Mouse (Mus musculus): ENCODE results near the gene Zfp354c. TPM values are rescaled to one million over a fixed set of nuclear protein-coding genes. Genes with fewer than 3 reads are reported as not detected.

Zfp354c gene
- polyA plus RNA-seq (2015; fragmentation: Nextera tagmentation; extraction: Ambion mirVana), result 4.9 and 5.4 TPM in 2 replicates

DNA sequence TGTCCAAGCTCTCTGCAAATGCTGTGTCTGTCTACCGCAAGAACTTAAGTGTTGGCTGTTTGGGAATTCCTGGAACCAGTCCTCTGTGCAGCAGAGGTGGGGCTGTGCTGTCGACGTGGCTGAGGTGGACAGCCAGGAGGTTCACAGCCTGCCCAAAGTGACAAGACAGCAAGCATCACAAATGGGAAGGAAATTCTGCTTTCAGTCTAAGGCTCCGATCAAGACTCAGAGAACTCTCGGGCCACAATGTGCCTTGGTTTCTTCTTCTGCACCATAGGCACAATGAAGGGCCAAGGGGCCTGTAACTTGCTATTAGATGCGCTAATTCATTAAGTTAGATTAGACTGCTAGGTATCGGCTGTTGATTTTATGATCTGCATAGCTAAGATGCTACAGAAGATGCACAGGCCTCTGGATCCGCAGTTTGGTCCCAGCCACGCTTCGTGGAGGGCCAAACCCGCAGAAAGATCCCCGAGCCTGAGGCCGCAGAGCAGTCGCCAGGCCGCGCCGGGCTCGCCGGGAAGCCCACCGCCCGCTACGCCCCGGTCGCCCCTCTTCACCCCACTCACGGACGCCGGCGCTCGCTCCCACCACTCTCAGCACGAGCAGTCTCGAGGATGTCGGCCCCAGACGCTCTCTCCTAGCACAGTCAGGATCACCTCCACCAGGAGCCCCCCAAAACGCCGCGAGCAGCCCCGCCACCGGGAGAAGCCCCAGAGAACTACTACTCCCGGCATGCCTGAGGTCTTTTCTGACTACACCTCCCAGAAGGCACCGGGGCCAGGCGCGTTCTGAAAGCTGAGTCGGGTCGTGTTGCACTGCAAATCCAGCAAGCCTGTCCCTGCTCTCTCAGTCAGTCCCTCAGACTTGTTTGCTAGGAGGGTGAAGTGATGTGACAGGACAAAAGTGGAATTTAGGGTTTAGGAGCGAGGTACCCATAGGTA is at the start of gene Zfp354c:
Gene Zfp354c, minus strand, starts transcription at position 715 of the 944 bp plus-strand sequence.
- no peaks in the 10 kb centered on the region for H3K27me3 ChIP-seq (ENCODE audit: control insufficient read depth, insufficient read depth, low read length)
- no peak; the same call in 1 of the 2 replicates for TF ChIP-seq CTCF (IDR thresholded peaks at IDR 0.05; ENCODE audit: low read depth)
- no peak for TF ChIP-seq EP300 (optimal IDR thresholded peaks at IDR 0.05)
- ATAC-seq (ENCODE audit: low FRiP score, low TSS enrichment), result peak; percentile 96
- peak within 1 kb of the TSS; percentile 72 for H3K4me2 ChIP-seq (replicated peaks; ENCODE audit: low read depth)
- H3K9ac ChIP-seq (ENCODE audit: low read length), result peak within 1 kb of the TSS; percentile 79
- WGBS, result under 1% methylated on average over 39 of the region's 45 CpGs
- peak within 1 kb of the TSS; percentile 76 for H3K4me3 ChIP-seq (ENCODE audit: low read depth, low read length)
- peaks cover 3% of the 10 kb centered on the region; the same call in 1 of the 2 replicates for H3K36me3 ChIP-seq (ENCODE audit: control insufficient read depth, insufficient read depth, low read length)
- peak within 1 kb of the TSS; percentile 61 for H3K27ac ChIP-seq (replicated peaks)
- no peaks in the 10 kb centered on the region for H3K9me3 ChIP-seq (ENCODE audit: control insufficient read depth, low read length)
- DNase-seq (ENCODE audit: low spot score), result peak; percentile 80
- H3K4me1 ChIP-seq (replicated peaks; ENCODE audit: control insufficient read depth, insufficient read depth), result peaks cover 3% of the 10 kb centered on the region; the same call in 1 of the 2 replicates

DNA sequence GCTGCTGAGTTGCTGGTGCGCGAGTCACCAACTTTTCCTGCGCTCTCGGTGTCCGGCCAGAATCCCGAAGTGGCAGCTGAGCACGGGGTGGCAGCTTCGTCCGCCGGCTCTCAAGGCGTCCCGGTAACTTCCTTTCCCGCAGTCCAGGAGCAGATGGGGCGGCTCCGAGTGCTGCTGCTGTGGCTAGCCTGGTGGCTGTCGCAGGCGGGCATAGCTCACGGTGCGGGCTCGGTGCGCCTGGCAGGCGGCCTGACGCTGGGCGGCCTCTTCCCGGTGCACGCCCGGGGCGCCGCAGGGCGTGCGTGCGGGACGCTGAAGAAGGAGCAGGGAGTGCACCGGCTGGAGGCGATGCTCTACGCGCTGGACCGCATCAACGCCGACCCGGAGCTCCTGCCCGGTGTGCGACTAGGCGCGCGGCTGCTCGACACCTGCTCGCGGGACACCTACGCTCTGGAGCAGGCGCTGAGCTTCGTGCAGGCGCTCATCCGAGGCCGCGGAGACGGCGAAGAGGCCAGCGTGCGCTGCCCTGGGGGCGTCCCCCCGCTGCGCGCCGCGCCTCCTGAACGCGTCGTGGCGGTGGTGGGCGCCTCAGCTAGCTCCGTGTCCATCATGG is 23.6 kb upstream of the Zfp354c start:
- ATAC-seq (ENCODE audit: low FRiP score, low TSS enrichment), result peak; percentile 44
- peak overlapping the region; percentile 65 for H3K4me2 ChIP-seq (replicated peaks; ENCODE audit: low read depth)
- WGBS, result under 1% methylated on average over 51 of the region's 72 CpGs

DNA sequence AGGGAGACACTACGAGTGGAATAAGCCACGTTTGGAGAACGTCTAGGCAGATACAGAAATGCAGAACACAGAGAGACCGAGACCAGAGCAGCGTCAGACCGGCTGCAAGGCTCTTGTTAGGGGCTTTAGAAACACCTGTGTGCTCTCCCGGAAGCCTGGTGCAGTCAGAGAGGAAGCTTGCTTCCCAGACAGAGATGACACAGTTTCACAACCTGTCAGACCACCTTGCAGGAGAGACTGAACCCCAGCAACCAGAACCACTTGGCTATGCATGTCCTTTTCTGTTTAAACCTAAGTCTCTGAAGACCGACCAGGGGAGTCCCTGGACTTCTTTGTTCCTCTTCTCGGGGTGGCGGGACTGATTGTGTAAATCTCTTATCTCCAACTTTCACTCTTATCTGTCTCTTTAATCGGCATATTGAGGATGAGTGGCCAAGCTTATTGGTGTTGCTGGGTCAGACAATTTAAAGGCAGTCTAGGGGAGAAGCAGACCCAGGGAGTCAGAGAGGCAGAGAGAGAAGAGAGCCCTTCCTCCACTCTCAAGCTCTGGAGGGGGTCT is 22.7 kb upstream of the Zfp354c start, which contains the start of gene Grm6:
Gene Grm6, plus strand, starts transcription at position 509 of the 559 bp plus-strand sequence.
- Histone ChIP-seq H3K4me1 (replicated peaks; ENCODE audit: control insufficient read depth, insufficient read depth) (0 out of 2 replicates have a peak, but pooled peaks cover 3% of the 10 kb centered on the region), H3K9me3 (ENCODE audit: control insufficient read depth, low read length) (no peaks in the 10 kb centered on the region), H3K27ac (replicated peaks) (no peak within 1 kb of the TSS), H3K36me3 (ENCODE audit: control insufficient read depth, insufficient read depth, low read length) (no peaks in the 10 kb centered on the region), H3K4me3 (ENCODE audit: low read depth, low read length) (peak within 1 kb of the TSS; percentile 41), H3K4me2 (replicated peaks; ENCODE audit: low read depth) (peak within 1 kb of the TSS; percentile 65), H3K9ac (ENCODE audit: low read length) (no peak within 1 kb of the TSS), H3K27me3 (ENCODE audit: control insufficient read depth, insufficient read depth, low read length) (peaks cover 5% of the 10 kb centered on the region; the same call in 1 of the 2 replicates)
- no peak for ATAC-seq (ENCODE audit: low FRiP score, low TSS enrichment)
- no peak for DNase-seq (ENCODE audit: low spot score)
- no peak for TF ChIP-seq CTCF (IDR thresholded peaks at IDR 0.05; ENCODE audit: low read depth)
- TF ChIP-seq EP300 (optimal IDR thresholded peaks at IDR 0.05), result no peak
- 2% methylated on average over 11 of the region's 11 CpGs for WGBS

More for the DNA sequence above, 23.6 kb upstream of the Zfp354c start:
- DNase-seq (ENCODE audit: low spot score), result peak; percentile 32
- H3K4me1 ChIP-seq (replicated peaks; ENCODE audit: control insufficient read depth, insufficient read depth), result 0 out of 2 replicates have a peak, but pooled peaks cover 3% of the 10 kb centered on the region
- H3K27ac ChIP-seq (replicated peaks), result no peak overlapping the region
- TF ChIP-seq EP300 (optimal IDR thresholded peaks at IDR 0.05), result no peak
- no peak for TF ChIP-seq CTCF (IDR thresholded peaks at IDR 0.05; ENCODE audit: low read depth)
- no peaks in the 10 kb centered on the region for H3K9me3 ChIP-seq (ENCODE audit: control insufficient read depth, low read length)
- peaks cover 5% of the 10 kb centered on the region; the same call in 1 of the 2 replicates for H3K27me3 ChIP-seq (ENCODE audit: control insufficient read depth, insufficient read depth, low read length)
- no peaks in the 10 kb centered on the region for H3K36me3 ChIP-seq (ENCODE audit: control insufficient read depth, insufficient read depth, low read length)
- H3K9ac ChIP-seq (ENCODE audit: low read length), result no peak overlapping the region
- peak overlapping the region; percentile 41 for H3K4me3 ChIP-seq (ENCODE audit: low read depth, low read length)

DNA sequence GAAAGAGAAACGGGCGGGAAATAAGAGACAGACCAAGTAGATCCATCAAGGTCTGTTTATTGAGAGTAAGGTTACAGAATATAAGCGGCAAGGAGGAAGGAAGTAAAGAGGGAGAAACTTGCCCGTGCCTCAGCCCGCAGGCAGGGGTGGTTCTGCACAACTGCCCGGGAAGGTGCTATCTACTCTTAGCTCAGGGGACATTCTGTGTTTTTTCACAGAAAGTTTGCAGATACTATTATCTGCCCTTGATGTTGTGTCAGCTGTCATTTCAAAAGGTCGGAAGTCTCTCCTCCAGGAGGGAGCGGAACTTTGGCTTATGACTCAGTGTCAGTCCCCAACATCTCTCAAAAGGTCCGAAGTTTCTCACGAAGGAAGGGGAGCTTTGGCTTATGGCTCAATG is 21.8 kb upstream of the Zfp354c start:
- Histone ChIP-seq H3K27me3 (ENCODE audit: control insufficient read depth, insufficient read depth, low read length) (peaks cover 5% of the 10 kb centered on the region; the same call in 1 of the 2 replicates), H3K9me3 (ENCODE audit: control insufficient read depth, low read length) (no peaks in the 10 kb centered on the region), H3K9ac (ENCODE audit: low read length) (no peak overlapping the region), H3K4me3 (ENCODE audit: low read depth, low read length) (no peak overlapping the region), H3K27ac (replicated peaks) (no peak overlapping the region), H3K36me3 (ENCODE audit: control insufficient read depth, insufficient read depth, low read length) (no peaks in the 10 kb centered on the region), H3K4me2 (replicated peaks; ENCODE audit: low read depth) (no peak overlapping the region), H3K4me1 (replicated peaks; ENCODE audit: control insufficient read depth, insufficient read depth) (0 out of 2 replicates have a peak, but pooled peaks cover 3% of the 10 kb centered on the region)
- no peak for DNase-seq (ENCODE audit: low spot score)
- TF ChIP-seq CTCF (IDR thresholded peaks at IDR 0.05; ENCODE audit: low read depth) (no peak), EP300 (optimal IDR thresholded peaks at IDR 0.05) (no peak)
- ATAC-seq (ENCODE audit: low FRiP score, low TSS enrichment), result no peak
- 5% methylated on average over 10 of the region's 10 CpGs for WGBS

DNA sequence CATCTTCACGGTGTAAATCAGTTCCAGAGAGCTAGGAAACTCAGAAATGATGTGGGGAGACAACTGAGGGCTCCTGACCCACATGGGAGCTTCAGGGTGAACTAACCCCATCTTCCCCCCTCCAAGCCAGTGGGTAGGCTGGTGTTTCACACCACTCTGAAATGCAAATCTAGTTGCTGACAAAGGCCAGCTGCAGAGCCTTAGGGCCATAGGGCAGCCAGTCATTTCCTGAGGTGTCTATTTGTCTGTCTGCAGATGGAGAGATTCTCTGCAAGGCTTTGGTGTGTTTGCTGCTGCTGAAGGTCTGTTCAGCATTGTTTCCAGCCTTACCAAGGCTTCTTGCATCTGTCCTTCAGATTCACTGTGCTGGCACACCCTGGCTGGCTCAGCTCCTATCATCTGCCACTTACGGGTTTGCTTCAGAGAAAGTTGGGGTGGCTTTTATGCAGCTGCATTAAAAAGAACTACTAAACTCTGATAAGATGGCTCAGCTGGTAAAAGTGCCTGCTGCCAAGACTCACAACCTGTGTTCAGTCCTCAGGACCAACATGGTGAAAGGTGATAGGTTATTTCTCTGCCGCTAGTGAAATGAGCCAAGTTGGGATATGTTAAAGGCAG is 21.1 kb upstream of the Zfp354c start:
- Histone ChIP-seq H3K27me3 (ENCODE audit: control insufficient read depth, insufficient read depth, low read length) (peaks cover 5% of the 10 kb centered on the region; the same call in 1 of the 2 replicates), H3K4me3 (ENCODE audit: low read depth, low read length) (no peak overlapping the region), H3K36me3 (ENCODE audit: control insufficient read depth, insufficient read depth, low read length) (no peaks in the 10 kb centered on the region), H3K27ac (replicated peaks) (no peak overlapping the region), H3K9ac (ENCODE audit: low read length) (no peak overlapping the region), H3K9me3 (ENCODE audit: control insufficient read depth, low read length) (no peaks in the 10 kb centered on the region), H3K4me1 (replicated peaks; ENCODE audit: control insufficient read depth, insufficient read depth) (0 out of 2 replicates have a peak, but pooled peaks cover 3% of the 10 kb centered on the region), H3K4me2 (replicated peaks; ENCODE audit: low read depth) (no peak overlapping the region)
- ATAC-seq (ENCODE audit: low FRiP score, low TSS enrichment), result no peak
- TF ChIP-seq CTCF (IDR thresholded peaks at IDR 0.05; ENCODE audit: low read depth) (no peak), EP300 (optimal IDR thresholded peaks at IDR 0.05) (no peak)
- WGBS, result 34% methylated on average over 3 of the region's 3 CpGs
- DNase-seq (ENCODE audit: low spot score), result no peak
